Mouse (Mus musculus) midbrain, embryonic 14.5 days (tissue): Measurements from ENCODE around the gene Bend4. TPM values are rescaled to one million over a fixed set of nuclear protein-coding genes. Genes with fewer than 3 reads are reported as not detected.

Source experiments
- ATAC-seq: fragments of 200-750 bp; cut with Nextera tagmentation; 2 replicates; pipeline ENCODE4 v1.8.0; 2017; ENCODE audit warnings: moderate number of reproducible peaks, moderate library complexity; ENCODE audit not compliant: low FRiP score, low TSS enrichment
- DNase-seq: peaks from one replicate; pipeline ENCODE4 v3.0.0-alpha.2; 2015
- H3K27ac ChIP-seq: fragments of 300-500 bp; sonication (generic); replicated peaks from 2 replicates; pipeline ENCODE4 v1.5.1; 2014; ENCODE audit warnings: mild to moderate bottlenecking, low read depth, low read length, moderate library complexity
- H3K27me3 ChIP-seq: fragments of 300-500 bp; sonication (generic); 2 replicates; pipeline ENCODE4 v1.6.1; 2014; ENCODE audit warnings: low read length, control low read depth, mixed read lengths; ENCODE audit not compliant: control insufficient read depth, insufficient read depth
- H3K36me3 ChIP-seq: fragments of 300-500 bp; sonication (generic); 2 replicates; pipeline ENCODE4 v1.6.1; 2014; ENCODE audit warnings: low read length, control low read depth; ENCODE audit not compliant: control insufficient read depth, insufficient read depth
- H3K4me1 ChIP-seq: fragments of 300-500 bp; sonication (generic); 2 replicates; pipeline ENCODE4 v1.6.1; 2014; ENCODE audit warnings: mild to moderate bottlenecking, antibody characterized with exemption, low read length, control low read depth; ENCODE audit not compliant: control insufficient read depth, insufficient read depth
- H3K4me2 ChIP-seq: fragments of 300-500 bp; sonication (generic); 2 replicates; pipeline ENCODE4 v1.6.1; 2014; ENCODE audit warnings: mild to moderate bottlenecking, low read length, moderate library complexity
- H3K4me3 ChIP-seq: fragments of 300-500 bp; sonication (generic); replicated peaks from 2 replicates; pipeline ENCODE4 v1.5.1; 2014; ENCODE audit warnings: low read depth, low read length
- H3K9ac ChIP-seq: fragments of 300-500 bp; sonication (generic); replicated peaks from 2 replicates; pipeline ENCODE4 v1.6.1; 2014; ENCODE audit warnings: mild to moderate bottlenecking, low read length, moderate library complexity
- H3K9me3 ChIP-seq: fragments of 300-500 bp; sonication (generic); 2 replicates; pipeline ENCODE4 v1.6.1; 2016; ENCODE audit warnings: low read length, control low read depth, mixed read lengths; ENCODE audit not compliant: control insufficient read depth
- WGBS: fragments of 180-500 bp; shearing (Covaris S2); extraction: QIAGEN DNeasy Blood & Tissue Kit; methylation state at CpG from one replicate; pipeline ENCODE4 v1.1.7; 2014; 5-methylcytosine and 5-hydroxymethylcytosine counted together
- polyA plus RNA-seq: library from polyadenylated mRNA; unstranded; fragments of >200 nt; fragmentation: Nextera tagmentation; extraction: Ambion mirVana; gene quantifications from 2 replicates; pipeline ENCODE4 v1.2.1, GENCODE M21; 2014

Gene Bend4
- polyA plus RNA-seq, 1 experiment from 2014 or later, result 15.6 TPM

- Histone ChIP-seq H3K27ac (no peak overlapping the region), H3K4me1 (no peaks in the 10 kb centered on the region), H3K4me3 (no peak overlapping the region), H3K27me3 (no peaks in the 10 kb centered on the region), H3K36me3 (no peaks in the 10 kb centered on the region), H3K9ac (no peak overlapping the region), H3K4me2 (no peak overlapping the region), H3K9me3 (no peaks in the 10 kb centered on the region)
- peak; percentile 58; the same call in 1 of the 2 replicates for ATAC-seq
- WGBS, result 52% methylated on average over 2 of the region's 2 CpGs
- DNase-seq, result peak; percentile 53
Observed at GRCm38 (mm10) chr5:67381690-67382089, 46.4 kb downstream of the Bend4 start.

GRCm38 (mm10) chr5:67377044-67377621, 51.0 kb downstream of the Bend4 start:
- no peaks in the 10 kb centered on the region for H3K4me1 ChIP-seq
- H3K4me3 ChIP-seq, result no peak overlapping the region
- no peaks in the 10 kb centered on the region for H3K36me3 ChIP-seq
- ATAC-seq (no peak), DNase-seq (no peak)
- no peak overlapping the region for H3K4me2 ChIP-seq
- H3K27me3 ChIP-seq, result no peaks in the 10 kb centered on the region
- no peak overlapping the region for H3K9ac ChIP-seq
- no peak overlapping the region for H3K27ac ChIP-seq
- H3K9me3 ChIP-seq, result no peaks in the 10 kb centered on the region
- WGBS, result 89% methylated on average over 8 of the region's 8 CpGs

GRCm38 (mm10) chr5:67362931-67363330, 65.2 kb downstream of the Bend4 start:
- H3K27ac ChIP-seq, result no peak overlapping the region
- H3K9ac ChIP-seq, result no peak overlapping the region
- ATAC-seq (no peak), DNase-seq (no peak)
- H3K9me3 ChIP-seq, result no peaks in the 10 kb centered on the region
- H3K4me3 ChIP-seq, result no peak overlapping the region
- WGBS, result 81% methylated on average over 2 of the region's 2 CpGs
- no peaks in the 10 kb centered on the region for H3K36me3 ChIP-seq
- no peaks in the 10 kb centered on the region for H3K27me3 ChIP-seq
- no peak overlapping the region for H3K4me2 ChIP-seq
- H3K4me1 ChIP-seq, result no peaks in the 10 kb centered on the region

- Histone ChIP-seq H3K9me3 (no peaks in the 10 kb centered on the region), H3K27ac (no peak overlapping the region), H3K9ac (no peak overlapping the region), H3K4me3 (no peak overlapping the region), H3K4me2 (no peak overlapping the region), H3K27me3 (no peaks in the 10 kb centered on the region), H3K4me1 (no peaks in the 10 kb centered on the region), H3K36me3 (no peaks in the 10 kb centered on the region)
- ATAC-seq (no peak), DNase-seq (no peak)
- WGBS, result 97% methylated on average over 10 of the region's 10 CpGs
Observed at GRCm38 (mm10) chr5:67362316-67362715, 65.8 kb downstream of the Bend4 start.

- ATAC-seq, result no peak
- Histone ChIP-seq H3K9ac (no peak overlapping the region), H3K4me1 (no peaks in the 10 kb centered on the region), H3K27ac (no peak overlapping the region), H3K4me3 (no peak overlapping the region), H3K27me3 (no peaks in the 10 kb centered on the region), H3K36me3 (peaks cover 74% of the 10 kb centered on the region), H3K4me2 (no peak overlapping the region), H3K9me3 (no peaks in the 10 kb centered on the region)
- no peak for DNase-seq
- 65% methylated on average over 10 of the region's 10 CpGs for WGBS
Observed at GRCm38 (mm10) chr5:67348949-67349348, 79.2 kb downstream of the Bend4 start.

- H3K4me3 ChIP-seq, result no peak overlapping the region
- no peak overlapping the region for H3K27ac ChIP-seq
- H3K4me2 ChIP-seq, result no peak overlapping the region
- DNase-seq, result no peak
- no peak overlapping the region for H3K9ac ChIP-seq
- no peaks in the 10 kb centered on the region for H3K4me1 ChIP-seq
- peaks cover 84% of the 10 kb centered on the region for H3K36me3 ChIP-seq
- H3K9me3 ChIP-seq, result no peaks in the 10 kb centered on the region
- WGBS, result 97% methylated on average over 2 of the region's 2 CpGs
- no peak for ATAC-seq
- H3K27me3 ChIP-seq, result no peaks in the 10 kb centered on the region
Observed at GRCm38 (mm10) chr5:67347060-67347459, 81.0 kb downstream of the Bend4 start.

Other genes starting within 250 kb of the Bend4 start
- gene Tmem33, start 167.7 kb downstream of the Bend4 start, polyA plus RNA-seq, result 68.3 and 70.6 TPM in 2 replicates
- 195 and 207 TPM in 2 replicates for gene Slc30a9, start 121.4 kb downstream of the Bend4 start, polyA plus RNA-seq
- 24.7 and 32.7 TPM in 2 replicates for gene Shisa3, start 179.6 kb upstream of the Bend4 start, polyA plus RNA-seq